Mouse (Mus musculus) lung, adult 18-20 months (tissue): ENCODE measurements around the gene Smyd3.

Experiments used
- DNase-seq, 2 experiments: peaks; one replicate each; pipeline ENCODE4 v3.0.0; 2022; ENCODE audit warnings: mixed read lengths in 2 of 2

Gene Smyd3

GRCm38 (mm10) chr1:179004133-179004866 lies 513.5 kb downstream of the Smyd3 start:
- DNase-seq = no peak

GRCm38 (mm10) chr1:179003406-179004132 lies 514.3 kb downstream of the Smyd3 start:
- DNase-seq = no peak

DNA sequence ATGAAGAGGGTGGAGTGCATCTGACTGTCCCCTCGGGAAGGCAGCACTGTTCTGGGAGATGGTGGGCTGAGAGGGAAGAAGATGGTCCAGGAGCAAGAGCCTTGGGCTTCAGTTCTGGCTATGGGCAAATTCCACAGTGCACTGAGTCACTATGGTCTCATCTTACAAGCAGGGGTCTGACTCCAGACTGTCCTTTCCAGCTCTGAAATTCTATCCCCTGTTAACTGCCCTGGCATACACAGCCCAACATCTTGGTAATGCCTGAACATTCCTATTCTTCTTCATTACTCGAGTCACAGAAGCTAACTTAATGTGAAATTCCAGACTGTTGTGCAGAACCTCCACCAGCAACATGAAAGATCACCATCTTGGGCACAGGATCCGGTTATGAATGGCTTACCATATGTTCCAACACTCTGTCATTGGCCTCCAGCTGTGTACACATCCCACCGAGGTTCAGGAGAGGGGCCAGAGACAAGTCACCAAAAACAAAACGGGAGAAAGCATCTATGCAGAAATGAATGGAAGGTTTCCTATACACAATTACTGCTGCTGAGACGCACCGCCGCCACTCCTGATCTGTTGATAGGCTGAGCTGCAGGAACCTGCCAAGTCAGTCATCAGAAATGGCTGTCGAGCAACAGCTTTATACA lies 517.8 kb downstream of the Smyd3 start:
- no peak for DNase-seq

DNA sequence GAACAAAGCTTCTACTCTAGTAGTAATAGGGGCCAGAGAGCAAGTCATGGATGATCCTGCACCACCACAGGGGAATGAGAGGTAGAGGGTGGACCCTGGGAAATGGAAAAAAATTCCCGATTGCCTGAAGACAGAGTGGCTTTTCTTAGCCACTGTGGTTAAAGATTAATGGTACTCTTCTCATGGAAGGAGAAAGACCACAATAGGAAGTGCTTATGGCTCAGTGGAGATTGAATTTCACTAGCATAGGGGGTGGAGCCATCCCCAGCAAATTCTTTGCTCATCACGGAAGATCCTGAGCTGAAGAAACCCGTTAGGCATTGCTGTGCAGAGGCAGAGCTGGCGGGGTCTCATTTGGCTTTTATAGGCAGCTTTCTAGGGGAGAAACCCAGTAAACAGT lies 520.0 kb downstream of the Smyd3 start:
- DNase-seq = no peak

- peak in 1 of 2 experiments; percentile 9 for DNase-seq
These were observed 523.6 kb downstream of the Smyd3 start for GRCm38 (mm10) chr1:178994263-178994662.

- DNase-seq = no peak
These were observed 525.3 kb downstream of the Smyd3 start for GRCm38 (mm10) chr1:178992503-178992902.

GRCm38 (mm10) chr1:178991470-178991869 lies 526.4 kb downstream of the Smyd3 start:
- DNase-seq = peak; percentile 18 to 39

DNA sequence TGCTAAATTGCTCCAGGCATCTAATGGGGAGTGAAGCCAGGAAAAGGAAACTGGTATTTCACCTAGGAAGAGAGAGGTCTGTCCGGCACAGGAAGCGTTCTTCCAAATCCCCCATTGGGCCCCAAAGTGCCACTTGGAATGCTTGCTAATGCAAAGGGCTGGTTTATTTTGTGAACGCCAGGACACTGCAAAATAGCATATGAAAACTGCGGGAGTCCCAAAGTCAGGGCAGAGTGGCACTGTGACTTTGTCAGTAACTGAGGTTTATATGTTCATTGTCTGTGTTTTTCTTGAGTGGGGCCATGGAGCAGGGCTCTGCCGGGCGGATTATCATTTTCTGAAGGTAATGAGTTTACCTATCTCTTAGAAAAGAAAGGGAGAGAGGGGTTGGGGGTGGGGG lies 526.8 kb downstream of the Smyd3 start:
- no peak for DNase-seq

DNA sequence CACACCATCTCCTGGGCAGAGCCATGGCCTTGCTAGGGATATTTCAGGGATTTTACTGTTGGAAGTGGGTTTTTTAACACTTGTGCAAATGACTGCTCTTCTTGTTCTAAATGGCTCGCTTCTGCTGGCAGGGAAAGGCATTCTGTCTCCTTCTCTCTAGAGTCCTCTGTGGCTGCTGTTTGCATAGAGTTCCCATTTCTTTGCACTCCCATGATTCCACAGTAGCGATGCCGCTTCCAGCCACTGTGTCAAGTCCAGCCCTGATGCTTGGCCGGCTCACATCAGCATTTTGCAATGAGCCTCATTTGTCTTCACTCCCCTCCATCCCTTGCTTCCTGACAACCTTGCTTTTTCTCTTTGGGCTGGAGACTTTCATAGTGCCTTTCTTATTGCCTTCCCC lies 528.4 kb downstream of the Smyd3 start:
- DNase-seq = no peak

GRCm38 (mm10) chr1:178988176-178988575 lies 529.7 kb downstream of the Smyd3 start:
- no peak for DNase-seq

DNA sequence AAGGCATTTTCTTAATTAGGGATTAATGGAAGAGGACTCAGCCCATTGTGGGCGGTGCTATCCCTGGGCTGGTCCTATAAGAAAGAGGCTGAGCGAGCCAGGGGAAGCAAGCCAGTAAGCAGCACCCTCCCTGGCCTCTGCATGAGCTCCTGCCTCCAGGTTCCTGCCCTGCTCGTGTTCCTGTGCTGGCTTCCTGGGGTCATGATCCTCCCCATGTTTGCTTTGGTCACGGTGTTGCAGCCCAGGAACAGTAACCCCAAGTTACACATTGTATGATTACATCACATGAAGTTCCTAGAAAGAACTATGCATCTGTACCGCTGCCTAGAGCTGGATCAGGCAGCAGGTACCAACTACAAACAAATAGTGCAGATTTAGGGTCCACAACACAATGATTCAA lies 536.2 kb downstream of the Smyd3 start:
- DNase-seq = no peak

- DNase-seq = no peak
These were observed 537.7 kb downstream of the Smyd3 start for GRCm38 (mm10) chr1:178980185-178980584.

DNA sequence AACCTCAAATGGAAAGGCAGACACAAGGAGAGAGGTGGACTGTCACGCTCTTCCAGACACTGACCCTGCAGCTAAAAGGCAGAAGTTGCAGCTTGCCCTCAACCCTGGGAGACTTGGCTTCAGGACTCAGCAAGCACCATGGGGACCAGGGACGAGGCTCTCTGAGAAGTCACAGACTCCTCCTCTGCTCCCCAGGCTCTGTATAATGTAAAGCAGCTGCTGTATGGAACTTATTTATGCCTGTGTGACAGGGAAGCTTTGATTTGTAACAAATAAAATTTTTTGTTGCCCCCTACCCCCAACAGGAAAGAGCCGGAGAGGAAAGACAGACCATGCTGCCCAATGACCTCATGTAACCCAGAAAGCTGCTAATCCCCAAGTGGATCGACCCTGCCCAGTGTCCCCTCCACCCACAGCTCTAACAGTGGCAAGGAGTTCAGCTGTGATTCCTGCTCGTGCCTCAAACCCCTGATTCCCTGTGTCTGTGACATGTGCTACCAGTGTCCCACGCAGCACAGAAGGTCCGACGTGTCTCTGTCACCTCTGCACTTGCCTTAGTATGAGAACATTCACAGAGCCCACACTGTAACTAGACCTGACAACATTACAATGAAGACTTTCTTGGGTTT lies 539.1 kb downstream of the Smyd3 start:
- no peak for DNase-seq

DNA sequence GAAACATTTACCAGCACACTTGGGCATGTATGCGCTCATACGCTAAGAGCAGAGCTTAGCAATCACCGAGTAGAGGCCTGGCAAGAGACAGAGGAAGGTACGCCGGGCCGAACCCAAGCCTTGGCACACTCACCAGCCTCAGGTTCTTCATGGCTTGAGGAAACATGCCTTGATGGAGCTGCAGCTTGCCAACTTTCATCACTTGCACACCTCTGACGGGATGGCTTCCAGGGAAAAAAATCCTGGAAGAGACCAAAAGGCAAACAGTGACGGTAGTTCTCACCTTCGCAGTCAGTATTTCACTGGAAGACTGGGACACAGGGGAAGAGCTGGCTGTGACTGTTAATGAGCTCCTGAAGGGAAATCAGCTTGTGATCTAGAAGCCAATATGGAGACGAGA lies 545.8 kb downstream of the Smyd3 start:
- DNase-seq = no peak

DNA sequence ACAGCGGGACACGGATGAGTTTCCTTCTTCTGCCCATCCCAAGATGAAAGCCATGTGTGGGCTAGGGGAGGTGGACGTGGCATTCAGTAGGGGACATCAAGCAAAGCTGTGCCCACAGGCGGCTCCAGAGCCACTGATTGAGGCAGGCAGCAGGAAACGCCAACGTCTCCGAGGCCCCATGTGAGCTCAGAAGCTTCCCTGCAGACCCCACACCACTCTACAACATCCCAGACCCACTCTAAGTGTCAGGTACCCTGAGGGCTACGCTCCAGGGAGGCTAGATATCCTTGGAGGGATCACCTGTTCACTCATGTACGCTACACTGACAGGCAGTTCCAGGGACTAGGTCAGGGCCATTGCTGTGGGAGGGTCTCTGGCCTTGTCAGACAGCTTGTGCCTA lies 556.2 kb downstream of the Smyd3 start:
- DNase-seq = no peak

GRCm38 (mm10) chr1:178960015-178960559 lies 557.8 kb downstream of the Smyd3 start:
- peak; percentile 23 to 31 for DNase-seq

DNA sequence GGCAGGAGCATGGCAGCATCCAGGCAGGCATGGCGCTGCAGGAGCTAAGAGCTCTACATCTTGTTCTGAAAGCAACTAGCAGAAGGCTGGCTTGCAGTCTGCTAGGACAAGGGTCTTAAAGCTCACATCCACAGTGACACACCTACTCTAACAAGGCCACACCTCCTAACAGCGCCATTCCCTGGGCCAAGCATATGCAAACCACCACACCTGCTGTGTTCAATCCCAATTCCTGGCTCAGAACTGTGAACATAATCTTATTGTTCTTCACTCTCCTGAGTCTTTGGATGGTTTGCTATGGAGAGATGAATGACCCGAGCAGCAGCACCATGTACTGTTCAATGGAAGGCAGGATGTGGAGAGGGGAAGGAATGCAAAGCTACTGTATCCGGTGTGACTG lies 559.2 kb downstream of the Smyd3 start:
- no peak for DNase-seq

- no peak for DNase-seq
These were observed 564.9 kb downstream of the Smyd3 start for GRCm38 (mm10) chr1:178952910-178953309.

DNA sequence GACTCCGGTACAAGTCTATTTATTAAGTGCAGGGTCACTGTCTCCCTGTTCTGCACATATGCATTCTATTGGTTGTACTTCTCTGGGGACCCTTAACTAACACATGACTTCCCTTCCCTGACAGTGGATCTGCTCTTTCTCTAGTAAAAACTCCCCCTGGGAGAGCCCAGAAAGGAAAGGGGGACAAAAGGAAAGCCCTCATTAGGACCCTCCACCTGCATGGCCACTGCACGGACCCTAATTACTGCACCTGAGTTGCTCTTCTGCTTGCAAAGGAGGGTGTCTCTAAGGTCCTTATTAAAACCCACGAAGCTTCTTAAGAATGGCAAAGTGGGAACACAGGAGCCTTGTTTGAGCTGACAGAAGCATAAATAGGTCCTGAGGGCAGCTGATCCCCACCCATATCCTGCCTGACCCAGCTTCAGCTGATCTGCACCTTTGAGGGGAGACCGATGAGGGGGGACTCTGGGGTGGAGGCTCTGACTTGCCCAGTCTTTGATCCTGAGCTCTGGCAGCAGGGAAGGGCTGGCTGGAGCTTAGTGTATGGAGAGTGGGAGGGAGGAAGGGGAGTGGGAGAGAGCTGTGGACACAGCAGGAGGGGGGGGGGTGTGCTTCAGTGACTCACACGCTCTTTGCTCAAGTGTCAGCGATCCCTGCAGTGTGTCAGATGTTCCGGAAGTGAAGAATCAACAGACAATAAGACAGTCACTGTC lies 575.4 kb downstream of the Smyd3 start:
- DNase-seq = no peak

DNA sequence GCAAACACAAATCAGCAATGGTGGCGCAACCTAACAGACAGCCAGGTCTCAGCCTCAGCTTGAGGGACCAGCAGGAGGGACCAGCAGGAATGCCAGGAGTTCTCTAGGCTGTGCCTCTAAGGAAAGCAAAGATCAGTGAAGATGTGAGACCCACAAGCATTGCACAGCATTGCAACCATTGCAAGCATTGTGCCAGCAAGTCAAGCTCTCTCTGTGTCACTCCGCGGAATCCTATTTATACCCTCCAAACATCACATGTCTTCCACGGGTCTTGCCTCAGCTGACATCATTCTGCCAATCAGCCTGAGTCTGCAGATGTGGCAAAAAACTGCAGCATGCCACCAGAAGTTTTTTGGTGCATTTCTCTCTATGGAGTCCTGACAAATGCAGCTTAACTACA lies 577.5 kb downstream of the Smyd3 start:
- DNase-seq = no peak

DNA sequence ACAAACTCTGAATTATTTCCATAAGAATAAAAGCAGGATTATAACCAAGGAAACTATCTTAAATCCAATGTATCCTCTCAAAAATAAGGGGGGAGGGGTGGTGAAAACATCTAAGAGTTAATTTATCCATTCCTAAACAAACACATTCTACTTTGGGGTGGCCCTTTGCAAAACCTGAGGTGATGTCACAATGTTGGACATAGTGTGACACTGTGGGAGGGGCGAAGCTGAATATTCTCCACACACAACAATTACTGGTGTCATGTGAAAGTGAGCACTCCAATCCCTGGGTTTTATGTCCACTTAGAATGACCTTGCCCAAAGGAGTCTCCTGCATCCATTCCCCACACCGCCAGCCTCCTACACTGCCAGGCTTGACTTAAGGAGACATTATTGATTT lies 580.9 kb downstream of the Smyd3 start:
- no peak for DNase-seq

- no peak for DNase-seq
These were observed 581.4 kb downstream of the Smyd3 start for GRCm38 (mm10) chr1:178936457-178936856.
